Mouse (Mus musculus) heart, embryonic 14.5 days (tissue): ENCODE results near the gene Thsd7b. TPM values are rescaled to one million over a fixed set of nuclear protein-coding genes. Genes with fewer than 3 reads are reported as not detected.
"Not testable (repeated sequence)": the region's sequence is repeated elsewhere in the genome, so short reads cannot be mapped to it uniquely, and the experiment has no call there.

ENCODE experiments used
- ATAC-seq: fragments of 200-750 bp; cut with Nextera tagmentation; 2 replicates; pipeline ENCODE4 v1.8.0; 2017; ENCODE audit warnings: low read depth, moderate TSS enrichment; ENCODE audit not compliant: insufficient number of reproducible peaks, insufficient read depth, low FRiP score
- H3K27ac ChIP-seq, 2 experiments: fragments of 200-500 bp in 1 of 2; fragments of 300-500 bp in 1 of 2; sonication (generic) in 1 of 2; replicated peaks in 1 of 2; 2 replicates each; pipeline ENCODE4 v1.5.1; 2012 to 2014; ENCODE audit warnings: low read depth in 2 of 2, low read length in 2 of 2, control low read depth in 1 of 2, mild to moderate bottlenecking in 1 of 2, mixed read lengths in 1 of 2; ENCODE audit not compliant: control insufficient read depth in 1 of 2, insufficient read depth in 1 of 2
- H3K27me3 ChIP-seq: fragments of 300-500 bp; sonication (generic); 2 replicates; pipeline ENCODE4 v1.6.1; 2014; ENCODE audit warnings: mild to moderate bottlenecking, low read length, control low read depth; ENCODE audit not compliant: control insufficient read depth, insufficient read depth
- H3K36me3 ChIP-seq: fragments of 300-500 bp; sonication (generic); 2 replicates; pipeline ENCODE4 v1.6.1; 2014; ENCODE audit warnings: mild to moderate bottlenecking, control low read depth, low read length, mixed read lengths; ENCODE audit not compliant: control insufficient read depth, insufficient read depth
- H3K4me1 ChIP-seq, 2 experiments: fragments of 200-500 bp in 1 of 2; fragments of 300-500 bp in 1 of 2; sonication (generic) in 1 of 2; 2 replicates each; pipeline ENCODE4 v1.6.1; 2012 to 2014; ENCODE audit warnings: low read length in 2 of 2, control low read depth in 1 of 2, mixed read lengths in 1 of 2; ENCODE audit not compliant: control insufficient read depth in 2 of 2, insufficient read depth in 2 of 2
- H3K4me2 ChIP-seq: fragments of 300-500 bp; sonication (generic); 2 replicates; pipeline ENCODE4 v1.6.1; 2014; ENCODE audit warnings: mild to moderate bottlenecking, low read length
- H3K4me3 ChIP-seq, 2 experiments: fragments of 200-500 bp in 1 of 2; fragments of 300-500 bp in 1 of 2; sonication (generic) in 1 of 2; 2 replicates each; pipeline ENCODE4 v1.5.1; 2012 to 2014; ENCODE audit warnings: low read length in 2 of 2, mild to moderate bottlenecking in 2 of 2, control low read depth in 1 of 2, low read depth in 1 of 2, moderate library complexity in 1 of 2; ENCODE audit not compliant: control insufficient read depth in 1 of 2, insufficient read depth in 1 of 2
- H3K9ac ChIP-seq: fragments of 300-500 bp; sonication (generic); 2 replicates; pipeline ENCODE4 v1.6.1; 2014; ENCODE audit warnings: mild to moderate bottlenecking, low read length
- H3K9me3 ChIP-seq: fragments of 300-500 bp; sonication (generic); 2 replicates; pipeline ENCODE4 v1.6.1; 2016; ENCODE audit warnings: low read length, control low read depth; ENCODE audit not compliant: control insufficient read depth
- WGBS: fragments of 180-500 bp; shearing (Covaris S2); extraction: QIAGEN DNeasy Blood & Tissue Kit; methylation state at CpG from one replicate; pipeline ENCODE4 v1.1.7; 2014; 5-methylcytosine and 5-hydroxymethylcytosine counted together
- polyA plus RNA-seq: library from polyadenylated mRNA; unstranded; fragments of >200 nt; fragmentation: Nextera tagmentation; extraction: Ambion mirVana; gene quantifications from 2 replicates; pipeline ENCODE4 v1.2.1, GENCODE M21; 2014

Thsd7b gene
- polyA plus RNA-seq, 1 experiment from 2014 or later: 4.2 TPM

DNA sequence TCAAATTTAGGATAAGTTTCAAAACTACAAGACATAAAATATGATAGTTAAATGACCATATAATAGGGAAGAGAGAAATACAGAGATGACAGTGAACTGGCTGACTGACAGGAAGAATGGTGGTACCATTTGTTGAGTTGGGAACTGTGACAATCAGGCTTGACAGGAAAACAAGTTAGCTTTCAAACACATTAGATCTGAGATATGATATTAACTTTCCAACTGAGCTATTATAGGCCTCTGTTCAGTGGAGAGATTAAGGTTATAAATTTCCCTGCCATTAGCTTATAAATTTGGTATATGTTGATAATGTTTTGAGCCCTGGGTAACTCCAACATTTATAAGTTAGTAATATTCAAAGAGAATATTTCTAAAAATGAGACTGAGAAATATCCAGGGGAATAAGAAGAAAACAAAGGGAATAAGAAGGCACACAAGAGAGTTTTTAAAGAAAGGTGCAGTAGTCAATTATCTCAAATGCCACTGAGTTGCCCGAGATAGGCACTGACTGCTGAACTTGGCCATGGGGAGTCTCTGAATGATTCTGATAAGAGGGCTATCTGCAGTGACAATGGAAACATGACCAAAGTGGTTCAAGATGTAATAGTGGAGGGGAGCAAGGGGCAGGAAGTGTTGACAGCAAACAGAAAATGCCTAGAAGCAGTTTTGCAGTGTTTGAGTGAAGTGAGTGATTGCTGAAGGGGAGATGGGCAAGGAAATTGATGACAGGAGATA, 839.6 kb downstream of the Thsd7b start:
- no peak overlapping the region for H3K4me2 ChIP-seq
- no peak for ATAC-seq
- 10% methylated on average over 1 of the region's 1 CpGs for WGBS
- no peak overlapping the region for H3K27ac ChIP-seq
- no peaks in the 10 kb centered on the region for H3K36me3 ChIP-seq
- H3K27me3 ChIP-seq: no peaks in the 10 kb centered on the region
- no peak overlapping the region for H3K9ac ChIP-seq
- H3K4me1 ChIP-seq: no peaks in the 10 kb centered on the region
- H3K4me3 ChIP-seq: no peak overlapping the region
- H3K9me3 ChIP-seq: no peaks in the 10 kb centered on the region

DNA sequence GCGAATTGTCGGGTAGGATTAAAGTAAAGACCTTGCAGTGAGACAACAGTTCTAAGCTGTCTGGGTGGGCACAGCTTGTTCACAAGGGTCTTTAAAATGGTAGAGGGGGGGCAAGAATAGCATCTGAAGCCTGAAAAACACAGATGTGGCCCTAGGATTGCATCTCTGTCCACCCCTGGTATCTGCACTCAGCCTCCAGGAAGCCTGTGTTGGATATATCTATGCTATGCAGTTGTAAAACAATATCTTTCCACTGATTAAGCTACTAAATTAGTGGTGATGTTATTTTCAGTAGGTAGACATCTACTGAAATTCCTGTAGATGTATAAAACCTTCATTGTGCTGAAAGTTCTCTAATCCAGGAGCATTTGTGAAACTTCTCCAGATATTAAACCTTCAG, 840.4 kb downstream of the Thsd7b start:
- Histone ChIP-seq H3K4me3 (no peak overlapping the region), H3K27ac (no peak overlapping the region), H3K4me1 (no peaks in the 10 kb centered on the region), H3K36me3 (no peaks in the 10 kb centered on the region), H3K9ac (no peak overlapping the region), H3K9me3 (no peaks in the 10 kb centered on the region), H3K27me3 (no peaks in the 10 kb centered on the region), H3K4me2 (no peak overlapping the region)
- no peak for ATAC-seq
- whole genome bisulfite sequencing: 72% methylated on average over 2 of the region's 2 CpGs

GRCm38 (mm10) chr1:130130901-130131300, 857.8 kb downstream of the Thsd7b start:
- Histone ChIP-seq H3K4me2 (no peak overlapping the region), H3K27ac (no peak overlapping the region), H3K36me3 (no peaks in the 10 kb centered on the region), H3K4me1 (no peaks in the 10 kb centered on the region), H3K9me3 (no peaks in the 10 kb centered on the region), H3K9ac (no peak overlapping the region), H3K27me3 (no peaks in the 10 kb centered on the region), H3K4me3 (no peak overlapping the region)
- 64% methylated on average over 3 of the region's 3 CpGs for WGBS
- ATAC-seq: no peak

DNA sequence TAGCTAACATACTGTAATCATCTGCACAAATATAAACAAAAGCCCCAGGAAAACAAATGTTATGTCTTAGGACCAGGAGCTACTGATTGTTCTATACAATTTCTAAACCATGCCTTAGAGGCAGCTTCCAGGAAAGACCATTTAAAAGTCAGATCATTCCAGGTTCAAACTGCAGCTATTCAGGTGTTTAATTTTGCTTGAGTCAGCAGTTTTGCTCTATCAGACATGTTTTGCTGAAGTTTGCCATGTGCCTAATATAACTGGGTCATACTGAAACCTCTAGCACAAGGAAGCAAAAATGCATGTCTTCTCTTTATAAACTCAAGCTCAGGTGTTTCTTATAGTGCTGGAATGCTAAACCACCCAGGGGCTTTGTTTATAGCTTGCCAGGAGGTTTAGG, 893.1 kb downstream of the Thsd7b start:
- Histone ChIP-seq H3K9ac (no peak overlapping the region), H3K4me1 (no peaks in the 10 kb centered on the region), H3K27ac (no peak overlapping the region), H3K27me3 (no peaks in the 10 kb centered on the region), H3K9me3 (no peaks in the 10 kb centered on the region), H3K36me3 (no peaks in the 10 kb centered on the region), H3K4me2 (no peak overlapping the region), H3K4me3 (no peak overlapping the region)
- ATAC-seq: no peak

DNA sequence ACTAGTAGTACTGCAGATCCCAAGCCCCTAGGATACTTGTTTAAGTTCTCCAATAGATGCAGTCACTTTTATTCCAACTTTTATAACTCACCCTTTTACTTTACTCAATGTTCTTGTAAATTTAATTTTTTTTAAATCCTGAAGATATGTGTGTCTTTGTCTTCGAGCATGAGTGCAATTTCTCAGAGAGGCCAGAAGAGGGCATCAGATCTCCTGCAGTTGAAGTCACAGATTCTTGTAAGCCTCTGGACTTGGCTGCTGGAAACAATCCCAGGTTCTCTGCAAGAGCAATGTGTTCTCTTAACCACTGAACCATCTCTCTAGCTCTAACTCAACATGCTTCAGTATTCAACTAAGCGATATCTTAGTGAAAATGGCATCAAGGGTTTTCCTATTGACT, 894.2 kb downstream of the Thsd7b start:
- 67% methylated on average over 2 of the region's 2 CpGs for WGBS
- H3K27ac ChIP-seq: no peak overlapping the region
- H3K4me3 ChIP-seq: no peak overlapping the region
- H3K4me1 ChIP-seq: no peaks in the 10 kb centered on the region
- no peak for ATAC-seq
- no peak overlapping the region for H3K4me2 ChIP-seq
- H3K9me3 ChIP-seq: no peaks in the 10 kb centered on the region
- no peak overlapping the region for H3K9ac ChIP-seq
- no peaks in the 10 kb centered on the region for H3K36me3 ChIP-seq
- no peaks in the 10 kb centered on the region for H3K27me3 ChIP-seq

DNA sequence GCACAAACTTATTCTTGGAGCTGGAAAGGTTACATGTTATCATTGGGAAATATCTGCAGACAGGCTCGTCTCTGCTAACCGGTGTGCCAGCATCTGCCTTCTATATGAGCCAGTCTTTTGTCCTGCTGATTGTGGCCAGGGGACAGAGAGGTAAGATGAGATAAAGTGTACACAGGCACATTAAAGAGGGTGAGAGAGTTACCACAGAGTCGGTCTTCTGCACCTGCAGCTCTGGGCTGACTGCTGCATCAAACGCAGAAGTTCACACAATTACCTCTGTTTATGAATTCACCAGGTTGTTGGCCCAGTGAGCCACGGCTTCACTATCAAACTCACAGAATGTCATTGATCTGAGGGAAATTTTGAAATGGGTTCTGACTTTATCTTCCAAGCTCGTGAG, 896.8 kb downstream of the Thsd7b start:
- WGBS: 49% methylated on average over 6 of the region's 6 CpGs
- H3K27me3 ChIP-seq: no peaks in the 10 kb centered on the region
- ATAC-seq: no peak
- no peaks in the 10 kb centered on the region for H3K4me1 ChIP-seq
- H3K9me3 ChIP-seq: no peaks in the 10 kb centered on the region
- H3K4me3 ChIP-seq: no peak overlapping the region
- H3K4me2 ChIP-seq: no peak overlapping the region
- H3K9ac ChIP-seq: no peak overlapping the region
- no peaks in the 10 kb centered on the region for H3K36me3 ChIP-seq
- H3K27ac ChIP-seq: no peak overlapping the region

GRCm38 (mm10) chr1:130170290-130170689, 897.2 kb downstream of the Thsd7b start:
- no peak for ATAC-seq

DNA sequence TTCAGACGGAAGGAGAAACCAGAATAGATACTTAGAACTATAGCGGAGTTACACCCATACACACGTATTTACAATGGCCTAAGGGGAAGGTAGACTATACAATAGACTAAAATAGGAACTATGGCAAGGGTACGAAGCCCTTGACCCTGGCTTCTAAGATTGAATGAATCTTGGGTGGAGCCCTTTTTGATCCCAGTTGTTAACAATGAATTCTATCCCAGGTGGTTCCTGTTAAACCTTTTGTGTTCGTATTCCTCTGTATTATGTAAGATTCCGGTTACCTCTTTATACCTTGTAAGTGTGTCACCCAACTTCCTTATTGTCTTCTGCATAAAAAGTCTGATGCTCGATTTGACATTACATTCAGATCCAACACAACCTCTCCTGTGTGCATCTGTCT, 913.7 kb downstream of the Thsd7b start:
- H3K4me1 ChIP-seq, H3K9me3 ChIP-seq, H3K36me3 ChIP-seq, H3K9ac ChIP-seq, H3K27ac ChIP-seq, H3K27me3 ChIP-seq, H3K4me2 ChIP-seq, ATAC-seq, H3K4me3 ChIP-seq: not testable (repeated sequence)
- 82% methylated on average over 7 of the region's 7 CpGs for WGBS

More at GRCm38 (mm10) chr1:130170290-130170689, 897.2 kb downstream of the Thsd7b start:
- H3K36me3 ChIP-seq: no peaks in the 10 kb centered on the region
- H3K27me3 ChIP-seq: no peaks in the 10 kb centered on the region
- H3K4me1 ChIP-seq: no peaks in the 10 kb centered on the region
- no peak overlapping the region for H3K9ac ChIP-seq
- H3K4me2 ChIP-seq: no peak overlapping the region
- H3K4me3 ChIP-seq: no peak overlapping the region
- no peaks in the 10 kb centered on the region for H3K9me3 ChIP-seq
- H3K27ac ChIP-seq: no peak overlapping the region
- WGBS: 88% methylated on average over 1 of the region's 1 CpGs
